Mouse (Mus musculus) cortical plate, adult 2 months (tissue): ENCODE data around the gene Ptprcap. TPM values are rescaled to one million over a fixed set of nuclear protein-coding genes. Genes with fewer than 3 reads are reported as not detected.
"Not testable (repeated sequence)": the region's sequence is repeated elsewhere in the genome, so short reads cannot be mapped to it uniquely, and the experiment has no call there.

Source experiments
- H3K27ac ChIP-seq: fragments of 200-500 bp; 2 replicates; pipeline ENCODE4 v1.5.1; 2012; ENCODE audit warnings: low read length, control low read depth, inconsistent platforms; ENCODE audit not compliant: insufficient read depth
- H3K4me1 ChIP-seq: fragments of 200-500 bp; 2 replicates; pipeline ENCODE4 v1.6.1; 2011; ENCODE audit warnings: low read length; ENCODE audit not compliant: control insufficient read depth, insufficient read depth
- H3K4me3 ChIP-seq: fragments of 200-500 bp; 2 replicates; pipeline ENCODE4 v1.5.1; 2011; ENCODE audit warnings: mild to moderate bottlenecking, low read length, control low read depth; ENCODE audit not compliant: insufficient read depth
- CTCF ChIP-seq: fragments of 200-500 bp; IDR thresholded peaks from 2 replicates; pipeline ENCODE4 v1.5.1; 2011; ENCODE audit warnings: mild to moderate bottlenecking, control low read depth, low read length; ENCODE audit not compliant: insufficient read depth; ENCODE audit errors: extremely low read depth
- POLR2A ChIP-seq: fragments of 200-500 bp; IDR thresholded peaks from 2 replicates; pipeline ENCODE4 v1.6.1; 2011; ENCODE audit warnings: mild to moderate bottlenecking, low read length, control low read depth; ENCODE audit not compliant: insufficient read depth; ENCODE audit errors: extremely low read depth
- polyA plus RNA-seq: library from polyadenylated mRNA; depleted of rRNA; stranded (reverse); fragments of >200 nt; gene quantifications from 2 replicates; pipeline ENCODE4 v1.2.3, GENCODE M21; 2012

Ptprcap gene
- polyA plus RNA-seq, 1 experiment, result 1.6 TPM

- Histone ChIP-seq H3K4me3 (no peak overlapping the region), H3K27ac (no peak overlapping the region), H3K4me1 (peaks cover 3% of the 10 kb centered on the region; the same call in 1 of the 2 replicates)
- TF ChIP-seq POLR2A (no peak), CTCF (no peak)
Measured at GRCm38 (mm10) chr19:4115144-4115543, 38.3 kb upstream of the Ptprcap start.

- no peak overlapping the region for H3K4me3 ChIP-seq
- TF ChIP-seq CTCF (no peak), POLR2A (no peak)
- H3K27ac ChIP-seq, result no peak overlapping the region
- peaks cover 7% of the 10 kb centered on the region for H3K4me1 ChIP-seq
Measured at GRCm38 (mm10) chr19:4115816-4116215, 37.6 kb upstream of the Ptprcap start.

- peaks cover 7% of the 10 kb centered on the region for H3K4me1 ChIP-seq
- no peak overlapping the region for H3K4me3 ChIP-seq
- TF ChIP-seq CTCF (no peak), POLR2A (no peak)
- H3K27ac ChIP-seq, result no peak overlapping the region
Measured at GRCm38 (mm10) chr19:4117006-4117405, 36.4 kb upstream of the Ptprcap start.

- Histone ChIP-seq H3K4me1 (peaks cover 5% of the 10 kb centered on the region), H3K4me3 (no peak overlapping the region), H3K27ac (no peak overlapping the region)
- TF ChIP-seq POLR2A (no peak), CTCF (no peak)
Measured at GRCm38 (mm10) chr19:4118350-4118749, 35.1 kb upstream of the Ptprcap start.

- no peak overlapping the region for H3K4me3 ChIP-seq
- no peak for TF ChIP-seq CTCF
- TF ChIP-seq POLR2A, result no peak
- H3K4me1 ChIP-seq, result peaks cover 5% of the 10 kb centered on the region
- H3K27ac ChIP-seq, result no peak overlapping the region
Measured at GRCm38 (mm10) chr19:4119716-4120487, 33.5 kb upstream of the Ptprcap start.

- Histone ChIP-seq H3K4me1 (peaks cover 5% of the 10 kb centered on the region), H3K27ac (no peak overlapping the region), H3K4me3 (no peak overlapping the region)
- TF ChIP-seq CTCF (no peak), POLR2A (no peak)
Measured at GRCm38 (mm10) chr19:4120496-4120895, 32.9 kb upstream of the Ptprcap start.

GRCm38 (mm10) chr19:4121097-4121805 lies 32.2 kb upstream of the Ptprcap start:
- Histone ChIP-seq H3K27ac (peak overlapping the region; percentile 26), H3K4me3 (peak overlapping the region; percentile 47), H3K4me1 (peaks cover 5% of the 10 kb centered on the region)
- no peak for TF ChIP-seq CTCF
- TF ChIP-seq POLR2A, result peak; percentile 82

GRCm38 (mm10) chr19:4121896-4122295 lies 31.5 kb upstream of the Ptprcap start:
- H3K4me3 ChIP-seq, H3K4me1 ChIP-seq, H3K27ac ChIP-seq: not testable (repeated sequence)

GRCm38 (mm10) chr19:4122411-4123370 lies 30.7 kb upstream of the Ptprcap start:
- Histone ChIP-seq H3K4me1 (peaks cover 5% of the 10 kb centered on the region), H3K4me3 (no peak overlapping the region), H3K27ac (no peak overlapping the region)
- TF ChIP-seq POLR2A (no peak), CTCF (no peak)
